Mouse (Mus musculus): ENCODE results near the gene Adtrp. TPM values are rescaled to one million over a fixed set of nuclear protein-coding genes. Genes with fewer than 3 reads are reported as not detected.

Gene Adtrp
- polyA plus RNA-seq, 1 experiment from 2014 or later = 0.45 TPM

DNA sequence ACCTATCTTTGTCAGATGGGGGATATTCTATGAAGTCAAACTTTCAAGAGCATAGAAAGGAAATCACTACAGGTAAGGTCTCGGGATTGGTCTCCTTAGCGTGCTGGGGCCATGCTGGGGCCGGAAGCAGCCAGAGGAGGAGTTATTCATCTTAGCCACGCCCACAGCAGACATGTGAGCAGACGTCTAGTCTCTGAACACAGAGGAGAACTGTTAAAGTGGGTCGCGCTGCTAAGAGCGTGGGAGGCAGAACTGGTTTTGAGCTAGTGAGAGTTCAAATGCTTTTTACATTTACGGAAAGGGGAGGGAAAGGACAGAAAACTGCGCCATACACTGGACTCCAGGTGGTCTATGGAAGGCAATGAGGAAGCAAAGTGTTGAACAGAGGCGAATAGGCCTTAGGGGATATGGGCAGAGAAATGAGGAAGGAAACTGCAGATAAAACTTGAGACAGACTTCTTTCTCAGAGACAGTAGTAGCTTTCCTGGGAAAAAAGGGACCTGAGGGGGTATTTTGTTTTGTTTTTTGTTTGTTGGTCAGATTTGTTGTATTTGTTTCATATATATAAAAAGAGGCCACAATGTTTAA lies 22.0 kb downstream of the Adtrp start:
- H3K36me3 ChIP-seq = no peaks in the 10 kb centered on the region
- H3K27ac ChIP-seq = no peak overlapping the region
- WGBS = 65% methylated on average over 11 of the region's 11 CpGs
- no peak for ATAC-seq (ENCODE audit: insufficient number of reproducible peaks, insufficient read depth, low FRiP score, low TSS enrichment, low read depth)
- H3K27me3 ChIP-seq = no peaks in the 10 kb centered on the region
- H3K9me3 ChIP-seq = no peaks in the 10 kb centered on the region
- no peak overlapping the region for H3K9ac ChIP-seq (replicated peaks)
- H3K4me2 ChIP-seq = no peak overlapping the region
- no peak overlapping the region for H3K4me3 ChIP-seq (replicated peaks)
- no peaks in the 10 kb centered on the region for H3K4me1 ChIP-seq (replicated peaks)

DNA sequence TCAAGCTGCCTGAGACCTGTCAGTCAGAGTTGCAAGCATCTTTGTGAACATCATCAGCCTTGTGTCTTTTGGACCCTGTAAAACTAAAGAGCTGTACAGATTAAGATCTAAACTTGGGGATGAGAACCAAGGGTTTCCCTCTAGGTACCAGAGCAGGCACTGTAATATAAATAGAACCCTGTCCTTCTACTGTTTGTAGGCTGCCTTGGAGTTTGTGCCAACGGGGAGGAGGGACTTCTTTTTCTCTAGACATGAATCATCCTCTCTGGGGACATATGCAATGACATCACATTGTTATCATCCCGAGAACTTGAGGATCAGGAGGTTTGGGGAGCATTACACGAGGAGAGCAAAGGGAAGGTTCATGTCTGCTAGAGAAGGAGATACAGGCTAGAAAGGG lies 24.4 kb downstream of the Adtrp start:
- Histone ChIP-seq H3K36me3 (no peaks in the 10 kb centered on the region), H3K27me3 (no peaks in the 10 kb centered on the region), H3K4me3 (replicated peaks) (no peak overlapping the region), H3K9ac (replicated peaks) (no peak overlapping the region), H3K4me1 (replicated peaks) (no peaks in the 10 kb centered on the region), H3K4me2 (no peak overlapping the region), H3K27ac (no peak overlapping the region), H3K9me3 (no peaks in the 10 kb centered on the region)
- 84% methylated on average over 3 of the region's 3 CpGs for WGBS
- no peak for ATAC-seq (ENCODE audit: insufficient number of reproducible peaks, insufficient read depth, low FRiP score, low TSS enrichment, low read depth)

DNA sequence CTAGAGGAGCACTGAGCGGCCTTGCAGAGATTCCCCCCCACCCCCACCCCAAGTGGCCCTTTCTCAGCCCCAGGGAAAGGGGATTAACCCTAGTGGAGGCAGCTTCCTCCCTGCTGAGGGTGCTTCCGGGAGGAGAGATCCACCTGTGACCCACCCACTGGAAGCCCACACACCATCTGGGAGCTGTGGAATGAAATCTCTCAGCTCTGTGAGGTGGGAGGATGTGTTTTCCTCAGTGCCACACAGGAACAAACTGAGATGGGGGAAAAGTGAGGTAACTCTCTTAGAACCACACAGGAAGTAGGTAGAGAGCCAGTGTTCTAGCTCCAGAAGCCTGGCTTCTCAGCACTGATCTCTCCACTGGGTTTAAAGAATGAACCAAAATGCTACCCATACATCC lies 24.9 kb downstream of the Adtrp start:
- Histone ChIP-seq H3K9me3 (no peaks in the 10 kb centered on the region), H3K36me3 (no peaks in the 10 kb centered on the region), H3K4me3 (replicated peaks) (no peak overlapping the region), H3K4me1 (replicated peaks) (no peaks in the 10 kb centered on the region), H3K9ac (replicated peaks) (no peak overlapping the region), H3K4me2 (no peak overlapping the region), H3K27ac (no peak overlapping the region), H3K27me3 (no peaks in the 10 kb centered on the region)
- WGBS = 55% methylated on average over 2 of the region's 2 CpGs
- ATAC-seq (ENCODE audit: insufficient number of reproducible peaks, insufficient read depth, low FRiP score, low TSS enrichment, low read depth) = no peak

DNA sequence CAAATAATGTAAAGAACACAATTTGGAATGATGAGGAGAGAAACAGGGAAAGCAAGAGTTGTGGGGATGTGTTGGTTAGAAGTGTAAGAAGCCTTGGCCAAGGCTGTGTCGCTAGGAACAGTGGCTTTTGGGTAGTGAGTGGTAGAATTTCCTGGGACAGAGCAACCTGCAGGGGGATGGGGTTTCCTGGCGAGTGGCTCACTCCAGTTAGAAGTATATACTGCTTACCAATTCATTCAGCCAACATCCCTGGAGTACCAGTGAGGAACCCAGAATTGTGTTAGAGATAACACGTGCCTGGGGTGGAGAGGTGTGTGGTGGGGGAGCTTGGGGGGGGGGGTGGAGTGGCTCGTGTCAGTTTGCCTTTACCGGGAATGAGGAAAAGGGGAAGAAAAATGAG lies 25.4 kb downstream of the Adtrp start:
- H3K27ac ChIP-seq = no peak overlapping the region
- ATAC-seq (ENCODE audit: insufficient number of reproducible peaks, insufficient read depth, low FRiP score, low TSS enrichment, low read depth) = no peak
- WGBS = 52% methylated on average over 5 of the region's 5 CpGs

DNA sequence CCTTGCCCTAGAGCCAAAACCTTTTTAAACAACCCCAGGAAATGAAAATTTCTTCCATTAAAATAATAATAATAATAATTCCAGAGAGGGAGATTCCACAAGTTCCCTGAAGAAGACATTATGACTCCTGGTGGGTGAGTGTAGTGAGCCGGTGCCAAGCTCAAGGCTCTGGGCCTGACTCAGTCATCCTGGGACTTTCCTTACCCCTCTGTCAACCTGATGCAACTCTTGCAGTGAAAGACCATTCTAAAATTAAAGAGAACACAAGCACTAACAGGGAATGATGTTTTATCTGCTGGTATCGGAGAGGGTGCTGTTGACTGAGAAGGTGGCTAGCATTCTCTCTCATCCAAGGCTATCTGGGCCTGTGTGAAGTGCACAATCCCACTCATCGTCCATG lies 26.5 kb downstream of the Adtrp start:
- no peaks in the 10 kb centered on the region for H3K9me3 ChIP-seq
- H3K27me3 ChIP-seq = no peaks in the 10 kb centered on the region
- H3K4me1 ChIP-seq (replicated peaks) = no peaks in the 10 kb centered on the region
- H3K4me3 ChIP-seq (replicated peaks) = no peak overlapping the region
- H3K4me2 ChIP-seq = no peak overlapping the region
- WGBS = 95% methylated on average over 3 of the region's 3 CpGs
- H3K27ac ChIP-seq = no peak overlapping the region
- no peaks in the 10 kb centered on the region for H3K36me3 ChIP-seq
- H3K9ac ChIP-seq (replicated peaks) = no peak overlapping the region
- ATAC-seq (ENCODE audit: insufficient number of reproducible peaks, insufficient read depth, low FRiP score, low TSS enrichment, low read depth) = no peak

More for the DNA sequence above, 25.4 kb downstream of the Adtrp start:
- H3K4me1 ChIP-seq (replicated peaks) = no peaks in the 10 kb centered on the region
- H3K9ac ChIP-seq (replicated peaks) = no peak overlapping the region
- H3K27me3 ChIP-seq = no peaks in the 10 kb centered on the region
- no peaks in the 10 kb centered on the region for H3K9me3 ChIP-seq
- no peak overlapping the region for H3K4me3 ChIP-seq (replicated peaks)
- H3K36me3 ChIP-seq = no peaks in the 10 kb centered on the region
- H3K4me2 ChIP-seq = no peak overlapping the region

DNA sequence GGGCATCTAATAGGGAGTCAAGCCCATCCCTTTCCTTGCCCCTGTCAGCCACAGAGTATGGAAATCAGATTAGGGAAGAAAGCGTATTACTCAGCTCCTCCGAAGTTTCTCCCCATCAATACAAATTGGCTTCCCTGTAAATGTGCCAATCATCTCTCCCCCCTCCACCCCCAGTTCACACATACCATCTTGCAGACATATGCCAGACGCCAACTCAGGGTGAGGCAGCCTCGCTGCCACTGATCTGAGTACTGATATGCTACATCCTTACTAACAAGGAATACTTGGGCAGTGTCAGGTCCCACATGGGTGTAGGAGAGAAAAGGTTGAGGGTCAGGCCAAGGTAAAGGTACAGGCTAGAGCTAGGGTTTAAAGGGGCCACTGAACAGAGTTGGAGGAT lies 27.6 kb downstream of the Adtrp start:
- H3K4me1 ChIP-seq (replicated peaks) = no peaks in the 10 kb centered on the region
- H3K9me3 ChIP-seq = no peaks in the 10 kb centered on the region
- no peaks in the 10 kb centered on the region for H3K27me3 ChIP-seq
- no peaks in the 10 kb centered on the region for H3K36me3 ChIP-seq
- 71% methylated on average over 4 of the region's 4 CpGs for WGBS
- H3K27ac ChIP-seq = no peak overlapping the region
- no peak overlapping the region for H3K4me2 ChIP-seq
- no peak overlapping the region for H3K4me3 ChIP-seq (replicated peaks)
- H3K9ac ChIP-seq (replicated peaks) = no peak overlapping the region
- no peak for ATAC-seq (ENCODE audit: insufficient number of reproducible peaks, insufficient read depth, low FRiP score, low TSS enrichment, low read depth)

DNA sequence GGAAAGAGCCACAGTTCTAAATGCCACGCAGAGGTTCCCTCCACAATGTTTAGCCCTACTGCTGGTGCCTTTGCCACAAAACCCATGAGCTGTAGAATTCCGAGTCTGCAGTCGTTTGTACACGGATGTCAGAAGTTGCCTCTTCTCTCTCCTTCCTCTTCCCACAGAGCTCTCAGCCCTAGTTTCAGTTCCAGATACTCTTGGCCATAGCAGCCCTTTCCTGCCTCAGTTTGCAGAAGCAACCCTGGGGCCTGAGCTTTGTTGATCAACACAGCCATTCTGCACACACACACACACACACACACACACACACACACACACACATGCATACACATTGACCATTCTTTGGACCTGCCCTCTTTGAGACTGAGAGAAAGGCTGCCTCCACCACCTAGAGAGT lies 28.0 kb downstream of the Adtrp start:
- no peak for ATAC-seq (ENCODE audit: insufficient number of reproducible peaks, insufficient read depth, low FRiP score, low TSS enrichment, low read depth)
- no peak overlapping the region for H3K4me2 ChIP-seq
- 88% methylated on average over 4 of the region's 4 CpGs for WGBS

DNA sequence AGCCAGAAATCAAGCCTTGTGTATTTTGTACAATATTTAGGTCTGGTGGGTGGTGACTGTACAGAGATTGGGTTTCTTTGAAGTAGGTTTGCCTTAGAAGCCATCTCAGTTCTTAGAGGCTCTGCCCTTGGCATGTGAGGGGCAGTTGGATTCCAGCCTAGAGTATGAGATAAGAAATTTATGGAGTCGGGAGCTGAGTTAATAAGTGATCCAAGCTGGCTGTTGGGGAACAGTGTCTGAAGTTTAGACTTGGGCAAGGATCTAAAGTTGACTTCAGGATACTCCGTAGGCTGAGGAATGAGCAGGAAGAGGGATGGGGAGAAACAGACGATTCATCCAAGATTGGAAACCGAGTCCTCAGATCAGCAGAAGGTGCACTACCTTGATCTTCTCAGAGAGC lies 29.9 kb downstream of the Adtrp start:
- no peak for ATAC-seq (ENCODE audit: insufficient number of reproducible peaks, insufficient read depth, low FRiP score, low TSS enrichment, low read depth)
- Histone ChIP-seq H3K27ac (no peak overlapping the region), H3K4me3 (replicated peaks) (no peak overlapping the region), H3K9me3 (no peaks in the 10 kb centered on the region), H3K36me3 (no peaks in the 10 kb centered on the region), H3K27me3 (no peaks in the 10 kb centered on the region), H3K4me1 (replicated peaks) (no peaks in the 10 kb centered on the region), H3K9ac (replicated peaks) (no peak overlapping the region), H3K4me2 (no peak overlapping the region)
- 90% methylated on average over 4 of the region's 4 CpGs for WGBS

More for the DNA sequence above, 28.0 kb downstream of the Adtrp start:
- Histone ChIP-seq H3K36me3 (no peaks in the 10 kb centered on the region), H3K9me3 (no peaks in the 10 kb centered on the region), H3K4me3 (replicated peaks) (no peak overlapping the region), H3K27ac (no peak overlapping the region), H3K27me3 (no peaks in the 10 kb centered on the region), H3K9ac (replicated peaks) (no peak overlapping the region), H3K4me1 (replicated peaks) (no peaks in the 10 kb centered on the region)

DNA sequence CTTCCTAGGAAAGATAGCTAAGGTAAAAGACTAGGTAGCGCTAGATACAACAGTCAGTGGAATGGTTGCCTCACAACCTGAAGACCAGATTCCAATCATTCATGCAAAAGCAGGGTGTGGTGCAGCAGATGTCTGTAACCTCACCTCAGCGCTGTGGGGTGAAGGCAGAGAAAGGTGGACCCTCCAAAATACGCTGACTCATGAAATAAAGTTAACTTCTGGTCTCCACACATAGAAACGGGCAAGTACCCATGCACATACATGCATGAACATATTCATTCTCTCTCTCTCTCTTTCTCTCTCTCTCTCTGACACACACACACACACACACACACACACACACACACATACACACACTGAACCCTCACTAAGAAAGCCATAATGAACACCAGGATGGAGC lies 30.8 kb downstream of the Adtrp start:
- no peaks in the 10 kb centered on the region for H3K27me3 ChIP-seq
- ATAC-seq (ENCODE audit: insufficient number of reproducible peaks, insufficient read depth, low FRiP score, low TSS enrichment, low read depth) = no peak
- H3K4me1 ChIP-seq (replicated peaks) = no peaks in the 10 kb centered on the region
- no peaks in the 10 kb centered on the region for H3K36me3 ChIP-seq
- H3K27ac ChIP-seq = no peak overlapping the region
- H3K4me3 ChIP-seq (replicated peaks) = no peak overlapping the region
- no peaks in the 10 kb centered on the region for H3K9me3 ChIP-seq
- no peak overlapping the region for H3K4me2 ChIP-seq
- 90% methylated on average over 4 of the region's 4 CpGs for WGBS
- H3K9ac ChIP-seq (replicated peaks) = no peak overlapping the region

DNA sequence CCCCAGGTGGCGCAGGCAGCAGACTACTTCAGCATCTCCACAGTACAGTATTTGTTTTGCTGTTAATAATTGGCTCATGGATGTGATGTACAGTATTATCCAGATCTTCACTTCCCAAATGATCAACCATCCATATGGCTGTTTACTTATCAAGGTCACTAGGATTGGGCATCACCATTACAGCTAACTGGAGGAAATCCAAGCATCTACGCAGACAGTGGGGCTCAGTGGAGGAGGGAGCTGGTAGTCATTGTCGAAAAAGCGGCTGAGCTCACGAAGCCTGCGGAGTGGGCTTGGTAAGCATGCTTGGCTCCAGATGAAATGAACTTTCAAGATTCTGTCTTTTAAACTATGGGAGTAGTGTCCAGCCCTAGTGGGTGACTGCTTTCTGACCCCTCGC lies 36.7 kb downstream of the Adtrp start:
- no peak for ATAC-seq (ENCODE audit: insufficient number of reproducible peaks, insufficient read depth, low FRiP score, low TSS enrichment, low read depth)
- Histone ChIP-seq H3K4me2 (no peak overlapping the region), H3K27me3 (no peaks in the 10 kb centered on the region), H3K36me3 (no peaks in the 10 kb centered on the region), H3K9me3 (no peaks in the 10 kb centered on the region), H3K4me3 (replicated peaks) (no peak overlapping the region), H3K9ac (replicated peaks) (no peak overlapping the region), H3K27ac (no peak overlapping the region), H3K4me1 (replicated peaks) (no peaks in the 10 kb centered on the region)
- 90% methylated on average over 7 of the region's 7 CpGs for whole genome bisulfite sequencing

DNA sequence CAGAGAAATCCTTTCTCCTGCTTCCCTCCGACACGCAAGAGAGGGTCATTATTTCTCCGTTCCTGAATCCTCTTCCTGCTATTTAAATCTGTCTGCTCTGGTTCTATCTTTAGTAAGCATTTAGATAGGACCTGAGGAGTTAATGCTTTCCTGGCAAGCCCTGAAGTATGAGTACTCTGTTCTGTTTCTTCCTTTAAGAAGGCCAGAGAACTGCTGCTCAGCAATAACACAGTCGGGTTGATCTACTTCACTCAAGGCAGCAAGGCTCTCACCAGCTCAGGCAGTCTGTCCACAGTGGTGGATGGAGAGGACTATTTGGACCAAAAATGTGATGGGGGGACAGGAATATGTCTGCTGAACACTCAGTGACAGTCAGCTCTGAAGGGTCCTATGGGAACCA lies 39.7 kb downstream of the Adtrp start:
- ATAC-seq (ENCODE audit: insufficient number of reproducible peaks, insufficient read depth, low FRiP score, low TSS enrichment, low read depth) = no peak
- 82% methylated on average over 4 of the region's 4 CpGs for WGBS
- no peaks in the 10 kb centered on the region for H3K36me3 ChIP-seq
- H3K27ac ChIP-seq = no peak overlapping the region
- H3K9ac ChIP-seq (replicated peaks) = no peak overlapping the region
- H3K27me3 ChIP-seq = no peaks in the 10 kb centered on the region
- H3K4me2 ChIP-seq = no peak overlapping the region
- H3K4me1 ChIP-seq (replicated peaks) = no peaks in the 10 kb centered on the region
- no peak overlapping the region for H3K4me3 ChIP-seq (replicated peaks)
- no peaks in the 10 kb centered on the region for H3K9me3 ChIP-seq

DNA sequence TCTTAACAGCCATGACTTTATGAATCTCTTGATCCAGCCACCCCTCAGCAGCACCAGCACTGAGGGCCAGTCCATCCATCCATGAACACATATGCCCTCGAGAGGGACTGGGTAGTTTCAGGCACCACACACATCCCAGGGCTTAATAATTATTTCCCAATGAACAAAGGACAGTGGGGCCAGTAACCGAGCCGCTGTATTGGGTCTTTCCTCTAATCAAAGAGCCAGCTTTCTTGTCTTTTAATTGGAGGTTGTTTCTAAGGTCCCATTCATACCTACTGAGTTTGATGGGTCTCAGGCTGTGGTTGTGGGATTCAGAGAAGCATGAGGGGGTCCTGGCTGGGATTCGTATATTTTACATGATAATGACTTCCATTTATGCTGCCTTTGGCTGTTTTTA lies 40.2 kb downstream of the Adtrp start:
- no peaks in the 10 kb centered on the region for H3K27me3 ChIP-seq
- H3K9me3 ChIP-seq = no peaks in the 10 kb centered on the region
- no peak overlapping the region for H3K4me3 ChIP-seq (replicated peaks)
- ATAC-seq (ENCODE audit: insufficient number of reproducible peaks, insufficient read depth, low FRiP score, low TSS enrichment, low read depth) = no peak
- no peak overlapping the region for H3K27ac ChIP-seq
- H3K9ac ChIP-seq (replicated peaks) = no peak overlapping the region
- WGBS = 72% methylated on average over 4 of the region's 4 CpGs
- H3K4me1 ChIP-seq (replicated peaks) = no peaks in the 10 kb centered on the region
- no peaks in the 10 kb centered on the region for H3K36me3 ChIP-seq
- H3K4me2 ChIP-seq = no peak overlapping the region
